Mouse (Mus musculus): ENCODE results near the gene Pdzrn3. TPM values are rescaled to one million over a fixed set of nuclear protein-coding genes. Genes with fewer than 3 reads are reported as not detected.

The Pdzrn3 gene
- total and polyA plus RNA-seq, 3 experiments = not detected

- dilution Hi-C loops (cut with MboI; ENCODE audit: extremely low pct_ligation_motif_present, extremely low pct_unique_long_range_greater_than_20kb, low sequenced_read_pairs) (no loop called here), in situ Hi-C loops (cut with MboI; ENCODE audit: low pct_ligation_motif_present, low pct_unique_long_range_greater_than_20kb, low sequenced_read_pairs) (no loop called here)
- DNase-seq (ENCODE audit: extremely low read depth) = no peak
- no peaks in the 10 kb centered on the region for H3K36me3 ChIP-seq (replicated peaks in 1 of 2; ENCODE audit: control insufficient read depth in 1 of 2, insufficient read depth in 1 of 2, low read length in 1 of 2)
- no peak for TF ChIP-seq GABPA (IDR thresholded peaks at IDR 0.05; ENCODE audit: insufficient replicate concordance, low read depth, low read length)
- no peak for TF ChIP-seq IRF4 (IDR thresholded peaks at IDR 0.05; ENCODE audit: low read depth, low read length)
- no peak for TF ChIP-seq CTCF (conservative IDR thresholded peaks at IDR 0.05 in 1 of 2, IDR thresholded peaks at IDR 0.05 in 1 of 2; ENCODE audit: low read depth in 2 of 2, low read length in 2 of 2)
- no peak for TF ChIP-seq USF2 (conservative IDR thresholded peaks at IDR 0.05; ENCODE audit: low read depth, low read length)
- TF ChIP-seq CHD1 (IDR thresholded peaks at IDR 0.05; ENCODE audit: low read depth, low read length) = no peak
- no peak for TF ChIP-seq JUND (conservative IDR thresholded peaks at IDR 0.05; ENCODE audit: low read depth, low read length)
- TF ChIP-seq NELFE (IDR thresholded peaks at IDR 0.05; ENCODE audit: low read depth, low read length) = no peak
- no peaks in the 10 kb centered on the region for H3K4me1 ChIP-seq (ENCODE audit: control insufficient read depth in 1 of 2, insufficient read depth in 2 of 2)
- H3K79me2 ChIP-seq (replicated peaks; ENCODE audit: control insufficient read depth, extremely low read depth, insufficient read depth, poor library complexity, severe bottlenecking) = no peaks in the 10 kb centered on the region
- H3K27ac ChIP-seq (ENCODE audit: insufficient read depth, low read depth) = no peak overlapping the region
- no peaks in the 10 kb centered on the region for H3K9me3 ChIP-seq (replicated peaks; ENCODE audit: low read length)
- H3K27me3 ChIP-seq (replicated peaks) = peaks cover 29% of the 10 kb centered on the region
- no peak overlapping the region for H3K4me2 ChIP-seq (ENCODE audit: insufficient read depth, low read depth, poor library complexity, severe bottlenecking)
- no peak overlapping the region for H3K9ac ChIP-seq (ENCODE audit: insufficient read depth, low read depth)
- no peak overlapping the region for H3K4me3 ChIP-seq (replicated peaks in 1 of 3; ENCODE audit: low read depth in 2 of 3, low read length in 2 of 3, poor library complexity in 1 of 3)
Measured at GRCm38 (mm10) chr6:101125396-101125795, 252.3 kb downstream of the Pdzrn3 start.

GRCm38 (mm10) chr6:101108951-101109350, 268.7 kb downstream of the Pdzrn3 start:
- no peak for TF ChIP-seq ZMIZ1 (IDR thresholded peaks at IDR 0.05; ENCODE audit: low read depth, low read length)
- no peak for TF ChIP-seq ZC3H11A (IDR thresholded peaks at IDR 0.05; ENCODE audit: low read depth, low read length)
- TF ChIP-seq MEF2A (IDR thresholded peaks at IDR 0.05; ENCODE audit: borderline replicate concordance, low read depth, low read length) = no peak
- no peak for TF ChIP-seq CTCF (conservative IDR thresholded peaks at IDR 0.05 in 1 of 2, IDR thresholded peaks at IDR 0.05 in 1 of 2; ENCODE audit: low read depth in 2 of 2, low read length in 2 of 2)
- TF ChIP-seq ZKSCAN1 (IDR thresholded peaks at IDR 0.05; ENCODE audit: borderline replicate concordance, low read depth, low read length) = no peak
- no peak for TF ChIP-seq NRF1 (IDR thresholded peaks at IDR 0.05; ENCODE audit: low read depth, low read length)
- no peaks in the 10 kb centered on the region for H3K4me1 ChIP-seq (ENCODE audit: control insufficient read depth in 1 of 2, insufficient read depth in 2 of 2)
- no peak overlapping the region for H3K9ac ChIP-seq (ENCODE audit: insufficient read depth, low read depth)
- H3K36me3 ChIP-seq (replicated peaks in 1 of 2; ENCODE audit: control insufficient read depth in 1 of 2, insufficient read depth in 1 of 2, low read length in 1 of 2) = no peaks in the 10 kb centered on the region
- dilution Hi-C loops (cut with MboI; ENCODE audit: extremely low pct_ligation_motif_present, extremely low pct_unique_long_range_greater_than_20kb, low sequenced_read_pairs) (no loop called here), in situ Hi-C loops (cut with MboI; ENCODE audit: low pct_ligation_motif_present, low pct_unique_long_range_greater_than_20kb, low sequenced_read_pairs) (no loop called here)
- DNase-seq (ENCODE audit: extremely low read depth) = no peak
- H3K27ac ChIP-seq (ENCODE audit: insufficient read depth, low read depth) = no peak overlapping the region
- no peaks in the 10 kb centered on the region for H3K9me3 ChIP-seq (replicated peaks; ENCODE audit: low read length)
- peaks cover 22% of the 10 kb centered on the region for H3K27me3 ChIP-seq (replicated peaks)
- no peaks in the 10 kb centered on the region for H3K79me2 ChIP-seq (replicated peaks; ENCODE audit: control insufficient read depth, extremely low read depth, insufficient read depth, poor library complexity, severe bottlenecking)
- H3K4me3 ChIP-seq (replicated peaks in 1 of 3; ENCODE audit: low read depth in 2 of 3, low read length in 2 of 3, poor library complexity in 1 of 3) = no peak overlapping the region
- no peak overlapping the region for H3K4me2 ChIP-seq (ENCODE audit: insufficient read depth, low read depth, poor library complexity, severe bottlenecking)

GRCm38 (mm10) chr6:101103506-101103905, 274.2 kb downstream of the Pdzrn3 start:
- no peak overlapping the region for H3K4me2 ChIP-seq (ENCODE audit: insufficient read depth, low read depth, poor library complexity, severe bottlenecking)
- DNase-seq (ENCODE audit: extremely low read depth) = no peak
- no peaks in the 10 kb centered on the region for H3K36me3 ChIP-seq (replicated peaks in 1 of 2; ENCODE audit: control insufficient read depth in 1 of 2, insufficient read depth in 1 of 2, low read length in 1 of 2)
- in situ Hi-C loops (cut with MboI; ENCODE audit: low pct_ligation_motif_present, low pct_unique_long_range_greater_than_20kb, low sequenced_read_pairs) = no loop called here
- TF ChIP-seq JUND (conservative IDR thresholded peaks at IDR 0.05; ENCODE audit: low read depth, low read length) (no peak), TCF12 (IDR thresholded peaks at IDR 0.05; ENCODE audit: low read depth, low read length) (no peak), ZMIZ1 (IDR thresholded peaks at IDR 0.05; ENCODE audit: low read depth, low read length) (no peak), ETS1 (conservative IDR thresholded peaks at IDR 0.05; ENCODE audit: low read depth, low read length) (no peak), E2F4 (IDR thresholded peaks at IDR 0.05; ENCODE audit: insufficient replicate concordance, low read depth, low read length) (no peak), SMC3 (IDR thresholded peaks at IDR 0.05; ENCODE audit: low read depth, low read length) (no peak), UBTF (IDR thresholded peaks at IDR 0.05; ENCODE audit: low read depth, low read length) (no peak), EP300 (IDR thresholded peaks at IDR 0.05; ENCODE audit: low read length) (no peak), IRF4 (IDR thresholded peaks at IDR 0.05; ENCODE audit: low read depth, low read length) (no peak), ZC3H11A (IDR thresholded peaks at IDR 0.05; ENCODE audit: low read depth, low read length) (no peak), NELFE (IDR thresholded peaks at IDR 0.05; ENCODE audit: low read depth, low read length) (no peak), CHD2 (IDR thresholded peaks at IDR 0.05; ENCODE audit: low read length) (no peak), SIN3A (IDR thresholded peaks at IDR 0.05; ENCODE audit: low read length) (no peak), HCFC1 (IDR thresholded peaks at IDR 0.05; ENCODE audit: low read depth, low read length) (no peak), USF2 (conservative IDR thresholded peaks at IDR 0.05; ENCODE audit: low read depth, low read length) (no peak), PAX5 (IDR thresholded peaks at IDR 0.05; ENCODE audit: low read length) (no peak), NRF1 (IDR thresholded peaks at IDR 0.05; ENCODE audit: low read depth, low read length) (no peak), POLR2A (IDR thresholded peaks at IDR 0.05; ENCODE audit: low read depth, low read length) (no peak), ZKSCAN1 (IDR thresholded peaks at IDR 0.05; ENCODE audit: borderline replicate concordance, low read depth, low read length) (no peak)
- no peak overlapping the region for H3K4me3 ChIP-seq (replicated peaks in 1 of 3; ENCODE audit: low read depth in 2 of 3, low read length in 2 of 3, poor library complexity in 1 of 3)
- no peak overlapping the region for H3K27ac ChIP-seq (ENCODE audit: insufficient read depth, low read depth)
- dilution Hi-C loops (cut with MboI; ENCODE audit: extremely low pct_ligation_motif_present, extremely low pct_unique_long_range_greater_than_20kb, low sequenced_read_pairs) = no loop called here
- H3K9me3 ChIP-seq (replicated peaks; ENCODE audit: low read length) = no peaks in the 10 kb centered on the region
- H3K9ac ChIP-seq (ENCODE audit: insufficient read depth, low read depth) = no peak overlapping the region
- H3K4me1 ChIP-seq (ENCODE audit: control insufficient read depth in 1 of 2, insufficient read depth in 2 of 2) = no peaks in the 10 kb centered on the region
- H3K79me2 ChIP-seq (replicated peaks; ENCODE audit: control insufficient read depth, extremely low read depth, insufficient read depth, poor library complexity, severe bottlenecking) = no peaks in the 10 kb centered on the region
- H3K27me3 ChIP-seq (replicated peaks) = peaks cover 37% of the 10 kb centered on the region
